Mouse (Mus musculus): ENCODE data around the gene Fgf11. TPM values are rescaled to one million over a fixed set of nuclear protein-coding genes. Genes with fewer than 3 reads are reported as not detected.

Gene Fgf11
- polyA plus RNA-seq, 1 experiment from 2014 or later: 2.0 TPM

DNA sequence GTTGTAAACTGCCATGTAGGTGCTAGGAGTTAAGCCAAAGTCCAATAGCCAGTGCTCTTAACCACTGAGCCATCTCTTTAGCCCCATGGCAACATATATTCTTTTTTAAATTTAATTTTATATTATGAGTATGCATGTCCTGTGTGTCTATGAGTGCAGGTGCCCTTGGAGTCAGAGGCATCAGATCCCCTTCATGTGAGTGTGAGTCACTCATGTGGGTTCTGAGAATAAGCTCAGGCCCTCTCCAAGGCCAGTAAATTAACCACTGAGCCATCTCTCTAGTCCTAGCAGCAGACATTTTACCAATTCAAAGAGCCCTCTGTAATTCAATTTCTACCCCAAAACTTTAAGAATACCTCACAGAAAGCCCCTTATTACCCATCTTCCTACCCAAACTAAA, 49.0 kb downstream of the Fgf11 start:
- no peak for ATAC-seq (ENCODE audit: extremely low read depth, insufficient number of reproducible peaks, low FRiP score, low TSS enrichment)
- H3K27ac ChIP-seq (replicated peaks): 0 out of 2 replicates have a peak overlapping the region, but pooled peaks have one; percentile 2
- no peak overlapping the region for H3K4me2 ChIP-seq
- peaks cover 14% of the 10 kb centered on the region for H3K36me3 ChIP-seq
- H3K9ac ChIP-seq: peak overlapping the region; percentile 63
- no peaks in the 10 kb centered on the region for H3K27me3 ChIP-seq (replicated peaks)
- no peak overlapping the region for H3K4me3 ChIP-seq
- no peaks in the 10 kb centered on the region for H3K9me3 ChIP-seq
- H3K4me1 ChIP-seq: peaks cover 58% of the 10 kb centered on the region

- peak overlapping the region; percentile 13; the same call in 1 of the 2 replicates for H3K4me2 ChIP-seq
- H3K27ac ChIP-seq (replicated peaks): peak overlapping the region; percentile 63
- no peaks in the 10 kb centered on the region for H3K27me3 ChIP-seq (replicated peaks)
- ATAC-seq (ENCODE audit: extremely low read depth, insufficient number of reproducible peaks, low FRiP score, low TSS enrichment): no peak
- H3K9ac ChIP-seq: peak overlapping the region; percentile 63
- peaks cover 24% of the 10 kb centered on the region for H3K36me3 ChIP-seq
- H3K4me1 ChIP-seq: peaks cover 48% of the 10 kb centered on the region
- no peak overlapping the region for H3K4me3 ChIP-seq
- 16% methylated on average over 3 of the region's 3 CpGs for WGBS
- H3K9me3 ChIP-seq: no peaks in the 10 kb centered on the region
Measured at GRCm38 (mm10) chr11:69751635-69752034, 50.0 kb downstream of the Fgf11 start.

Other genes with a start within 250 kb of the Fgf11 start
- 56.2 and 59.9 TPM in 2 replicates for gene Efnb3, start 241.7 kb downstream of the Fgf11 start, polyA plus RNA-seq (2015; fragmentation: Nextera tagmentation; extraction: Ambion mirVana)
- 16.8 TPM in 2 replicates for gene Wrap53, start 221.6 kb downstream of the Fgf11 start, polyA plus RNA-seq (2015; fragmentation: Nextera tagmentation; extraction: Ambion mirVana)
- gene Trp53, start 221.5 kb downstream of the Fgf11 start, polyA plus RNA-seq (2015; fragmentation: Nextera tagmentation; extraction: Ambion mirVana): 82.6 and 86.5 TPM in 2 replicates
- 24.5 and 25.0 TPM in 2 replicates for gene Atp1b2, start 195.9 kb downstream of the Fgf11 start, polyA plus RNA-seq (2015; fragmentation: Nextera tagmentation; extraction: Ambion mirVana)
- 0.23 and 1.7 TPM in 2 replicates for gene Shbg, start 184.0 kb downstream of the Fgf11 start, polyA plus RNA-seq (2015; fragmentation: Nextera tagmentation; extraction: Ambion mirVana)
- 17.5 and 18.1 TPM in 2 replicates for gene Sat2, start 179.8 kb downstream of the Fgf11 start, polyA plus RNA-seq (2015; fragmentation: Nextera tagmentation; extraction: Ambion mirVana)
- 22.1 and 25.6 TPM in 2 replicates for gene Fxr2, start 168.9 kb downstream of the Fgf11 start, polyA plus RNA-seq (2015; fragmentation: Nextera tagmentation; extraction: Ambion mirVana)
- gene Sox15, start 146.5 kb downstream of the Fgf11 start, polyA plus RNA-seq (2015; fragmentation: Nextera tagmentation; extraction: Ambion mirVana): not detected in 2 replicates
- 51.3 and 52.0 TPM in 2 replicates for gene Mpdu1, start 139.2 kb downstream of the Fgf11 start, polyA plus RNA-seq (2015; fragmentation: Nextera tagmentation; extraction: Ambion mirVana)
- gene Cd68, start 135.7 kb downstream of the Fgf11 start, polyA plus RNA-seq (2015; fragmentation: Nextera tagmentation; extraction: Ambion mirVana): 8.8 and 10.5 TPM in 2 replicates
- gene Eif4a1, start 129.4 kb downstream of the Fgf11 start, polyA plus RNA-seq (2015; fragmentation: Nextera tagmentation; extraction: Ambion mirVana): 372 and 373 TPM in 2 replicates
- gene Senp3, start 119.8 kb downstream of the Fgf11 start, polyA plus RNA-seq (2015; fragmentation: Nextera tagmentation; extraction: Ambion mirVana): 59.2 and 63.5 TPM in 2 replicates
- 0.23 and 0.38 TPM in 2 replicates for gene Tnfsf13, start 116.1 kb downstream of the Fgf11 start, polyA plus RNA-seq (2015; fragmentation: Nextera tagmentation; extraction: Ambion mirVana)
- 4.7 and 5.7 TPM in 2 replicates for gene Tnfsf12, start 106.0 kb downstream of the Fgf11 start, polyA plus RNA-seq (2015; fragmentation: Nextera tagmentation; extraction: Ambion mirVana)
- 3.3 and 3.4 TPM in 2 replicates for gene Tnfsfm13, start 105.8 kb downstream of the Fgf11 start, polyA plus RNA-seq (2015; fragmentation: Nextera tagmentation; extraction: Ambion mirVana)
- 16.1 and 19.1 TPM in 2 replicates for gene Polr2a, start 43.2 kb downstream of the Fgf11 start, polyA plus RNA-seq (2015; fragmentation: Nextera tagmentation; extraction: Ambion mirVana)
- gene Slc35g3, start 39.9 kb downstream of the Fgf11 start, polyA plus RNA-seq (2015; fragmentation: Nextera tagmentation; extraction: Ambion mirVana): 0.19 and 0.51 TPM in 2 replicates
- gene Zbtb4, start 35.9 kb downstream of the Fgf11 start, polyA plus RNA-seq (2015; fragmentation: Nextera tagmentation; extraction: Ambion mirVana): 2.7 and 3.1 TPM in 2 replicates
- gene Chrnb1, start 5.9 kb downstream of the Fgf11 start, polyA plus RNA-seq (2015; fragmentation: Nextera tagmentation; extraction: Ambion mirVana): 6.8 and 7.9 TPM in 2 replicates
- 1.8 and 1.9 TPM in 2 replicates for gene Tmem102, start 3.8 kb upstream of the Fgf11 start, polyA plus RNA-seq (2015; fragmentation: Nextera tagmentation; extraction: Ambion mirVana)
- gene Gm39566, start 13.4 kb upstream of the Fgf11 start, polyA plus RNA-seq (2015; fragmentation: Nextera tagmentation; extraction: Ambion mirVana): not detected in 2 replicates
- not detected in 2 replicates for gene Spem2, start 16.6 kb upstream of the Fgf11 start, polyA plus RNA-seq (2015; fragmentation: Nextera tagmentation; extraction: Ambion mirVana)
- not detected in 2 replicates for gene Spem1, start 20.3 kb upstream of the Fgf11 start, polyA plus RNA-seq (2015; fragmentation: Nextera tagmentation; extraction: Ambion mirVana)
- gene Nlgn2, start 35.9 kb upstream of the Fgf11 start, polyA plus RNA-seq (2015; fragmentation: Nextera tagmentation; extraction: Ambion mirVana): 2.0 and 2.4 TPM in 2 replicates
- gene Tmem256, start 36.7 kb upstream of the Fgf11 start, polyA plus RNA-seq (2015; fragmentation: Nextera tagmentation; extraction: Ambion mirVana): 330 and 361 TPM in 2 replicates
- 75.4 and 76.2 TPM in 2 replicates for gene Plscr3, start 44.5 kb upstream of the Fgf11 start, polyA plus RNA-seq (2015; fragmentation: Nextera tagmentation; extraction: Ambion mirVana)
- 0.38 and 0.56 TPM in 2 replicates for gene Tnk1, start 56.9 kb upstream of the Fgf11 start, polyA plus RNA-seq (2015; fragmentation: Nextera tagmentation; extraction: Ambion mirVana)
- not detected in 2 replicates for gene Tmem95, start 76.2 kb upstream of the Fgf11 start, polyA plus RNA-seq (2015; fragmentation: Nextera tagmentation; extraction: Ambion mirVana)
- 3.9 TPM in 2 replicates for gene Kctd11, start 79.5 kb upstream of the Fgf11 start, polyA plus RNA-seq (2015; fragmentation: Nextera tagmentation; extraction: Ambion mirVana)
- gene Acap1, start 93.7 kb upstream of the Fgf11 start, polyA plus RNA-seq (2015; fragmentation: Nextera tagmentation; extraction: Ambion mirVana): 7.0 and 8.2 TPM in 2 replicates
- gene 2810408A11Rik, start 99.1 kb upstream of the Fgf11 start, polyA plus RNA-seq (2015; fragmentation: Nextera tagmentation; extraction: Ambion mirVana): 4.0 and 4.1 TPM in 2 replicates
- 7.8 and 8.1 TPM in 2 replicates for gene Neurl4, start 99.2 kb upstream of the Fgf11 start, polyA plus RNA-seq (2015; fragmentation: Nextera tagmentation; extraction: Ambion mirVana)
- gene Gps2, start 112.0 kb upstream of the Fgf11 start, polyA plus RNA-seq (2015; fragmentation: Nextera tagmentation; extraction: Ambion mirVana): 45.0 and 52.2 TPM in 2 replicates
- gene Eif5a, start 120.1 kb upstream of the Fgf11 start, polyA plus RNA-seq (2015; fragmentation: Nextera tagmentation; extraction: Ambion mirVana): 1,157 and 1,215 TPM in 2 replicates
- gene Ybx2, start 133.9 kb upstream of the Fgf11 start, polyA plus RNA-seq (2015; fragmentation: Nextera tagmentation; extraction: Ambion mirVana): 3.1 TPM in 2 replicates
- gene Slc2a4, start 146.3 kb upstream of the Fgf11 start, polyA plus RNA-seq (2015; fragmentation: Nextera tagmentation; extraction: Ambion mirVana): 25.8 and 30.3 TPM in 2 replicates
- 6.3 and 7.4 TPM in 2 replicates for gene Cldn7, start 162.9 kb upstream of the Fgf11 start, polyA plus RNA-seq (2015; fragmentation: Nextera tagmentation; extraction: Ambion mirVana)
- gene Ctdnep1, start 179.3 kb upstream of the Fgf11 start, polyA plus RNA-seq (2015; fragmentation: Nextera tagmentation; extraction: Ambion mirVana): 21.0 and 21.1 TPM in 2 replicates
- gene Elp5, start 180.7 kb upstream of the Fgf11 start, polyA plus RNA-seq (2015; fragmentation: Nextera tagmentation; extraction: Ambion mirVana): 111 and 119 TPM in 2 replicates
- gene Gabarap, start 189.3 kb upstream of the Fgf11 start, polyA plus RNA-seq (2015; fragmentation: Nextera tagmentation; extraction: Ambion mirVana): 456 and 466 TPM in 2 replicates
- 43.8 and 47.9 TPM in 2 replicates for gene Phf23, start 193.9 kb upstream of the Fgf11 start, polyA plus RNA-seq (2015; fragmentation: Nextera tagmentation; extraction: Ambion mirVana)
- 20.7 and 22.0 TPM in 2 replicates for gene Dvl2, start 198.7 kb upstream of the Fgf11 start, polyA plus RNA-seq (2015; fragmentation: Nextera tagmentation; extraction: Ambion mirVana)
- gene Acadvl, start 213.6 kb upstream of the Fgf11 start, polyA plus RNA-seq (2015; fragmentation: Nextera tagmentation; extraction: Ambion mirVana): 131 and 140 TPM in 2 replicates
- gene Dlg4, start 215.1 kb upstream of the Fgf11 start, polyA plus RNA-seq (2015; fragmentation: Nextera tagmentation; extraction: Ambion mirVana): 4.7 and 5.1 TPM in 2 replicates

All from heart, embryonic 13.5 days (tissue).